Mouse (Mus musculus) adrenal gland, postnatal 10 days (tissue): Measurements from ENCODE around the gene Csrp3. TPM values are rescaled to one million over a fixed set of nuclear protein-coding genes. Genes with fewer than 3 reads are reported as not detected.
A peak's percentile ranks its signal among the peaks of the same experiment; 100 is the strongest.

Experiments used
- DNase-seq: peaks from one replicate; pipeline ENCODE4 v3.0.0; 2021; ENCODE audit warnings: mixed read lengths
- long read RNA-seq, 2 experiments: library from polyadenylated mRNA; stranded (forward); transcript quantifications; one replicate each; pipeline ENCODE4 v2.0.0; 2021
- total RNA-seq, 2 experiments: library from RNA; stranded (reverse); gene quantifications; 2 replicates each; pipeline ENCODE4 v1.2.3; 2021

The Csrp3 gene
- 10 to 100 TPM in 1 of 2 experiments, 1 to 10 TPM in 1; 7.1 to 11.7 TPM for total RNA-seq
- long read RNA-seq, experiment 1, transcript Csrp3-201 (6 exons, 877 nt) = major isoform, 8 of 11 reads
- long read RNA-seq, experiment 1, partial matches to known transcripts = 3 of 11 reads
- long read RNA-seq, experiment 1, other reads (novel, unspliced or antisense) = 0 of 11 reads
- long read RNA-seq, experiment 2 = 0 reads

DNA sequence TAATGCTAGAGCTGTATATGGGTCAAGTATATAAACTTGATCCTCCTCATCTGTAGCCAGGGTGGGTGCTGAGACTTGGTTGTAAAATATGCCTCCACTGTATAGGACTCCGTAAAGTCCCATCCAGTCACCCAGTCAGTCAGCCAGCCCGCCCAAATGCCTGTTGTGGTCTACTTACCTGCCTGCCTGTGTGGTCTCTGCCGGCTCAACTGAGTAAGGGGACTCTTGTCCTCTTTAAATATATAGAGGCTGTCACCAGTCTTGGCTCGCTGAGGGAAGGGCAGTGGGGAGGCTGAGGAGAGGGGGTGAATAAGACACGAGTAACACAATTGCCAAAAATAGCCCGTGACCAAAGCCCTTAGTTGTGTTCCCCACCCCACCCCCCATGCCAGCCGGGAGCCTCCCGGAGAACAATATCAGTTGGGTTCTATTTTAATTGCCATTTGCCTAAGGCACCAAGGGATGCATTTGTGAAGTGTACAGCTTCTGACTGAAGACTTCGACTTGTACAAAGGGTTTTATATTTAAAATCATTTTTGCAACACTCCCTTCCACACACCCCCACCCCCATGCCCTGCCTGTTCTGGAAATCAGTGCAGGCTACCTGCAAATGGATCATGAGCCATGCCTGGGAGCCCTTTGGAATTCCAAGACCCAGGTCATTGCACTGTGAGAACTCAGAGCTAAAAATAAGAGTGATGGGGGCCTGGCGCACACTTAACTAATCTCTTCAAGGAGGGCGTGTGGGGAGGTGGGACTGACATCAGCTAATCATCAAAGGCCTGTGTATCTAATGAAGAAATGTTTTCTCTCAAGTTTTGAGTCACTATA lies at the start of gene Csrp3:
Gene Csrp3 (minus strand): TSS at position 214 of the 831 bp plus-strand sequence.
- DNase-seq = no peak

- DNase-seq = no peak
These were observed 48.2 kb upstream of the Csrp3 start for GRCm38 (mm10) chr7:48896051-48896450.

DNA sequence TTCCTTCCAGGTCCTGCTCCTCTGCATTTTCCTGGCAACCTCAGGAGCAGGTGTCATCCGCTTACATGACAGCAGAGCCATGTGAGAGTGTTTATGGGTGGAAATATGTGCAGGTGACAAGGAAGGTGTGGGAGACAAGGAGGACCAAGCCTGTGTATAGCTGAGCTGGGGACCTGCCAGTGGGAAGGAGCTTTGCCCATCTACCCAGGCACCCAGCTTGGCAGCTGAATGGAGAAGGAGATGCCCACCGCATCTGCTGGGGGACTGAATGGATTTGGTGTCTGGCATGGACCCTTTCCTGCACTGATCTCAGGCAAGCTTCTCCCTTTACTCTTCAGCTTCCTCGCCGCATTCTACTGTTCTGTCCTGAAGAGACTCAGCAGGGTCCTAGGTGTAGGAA lies 47.6 kb upstream of the Csrp3 start:
- DNase-seq = no peak

- DNase-seq = no peak
These were observed 46.9 kb upstream of the Csrp3 start for GRCm38 (mm10) chr7:48894763-48895162.

- DNase-seq = peak; percentile 81
These were observed 46.3 kb upstream of the Csrp3 start for GRCm38 (mm10) chr7:48894152-48894551.

- DNase-seq = no peak
These were observed 45.3 kb upstream of the Csrp3 start for GRCm38 (mm10) chr7:48893093-48893492.

DNA sequence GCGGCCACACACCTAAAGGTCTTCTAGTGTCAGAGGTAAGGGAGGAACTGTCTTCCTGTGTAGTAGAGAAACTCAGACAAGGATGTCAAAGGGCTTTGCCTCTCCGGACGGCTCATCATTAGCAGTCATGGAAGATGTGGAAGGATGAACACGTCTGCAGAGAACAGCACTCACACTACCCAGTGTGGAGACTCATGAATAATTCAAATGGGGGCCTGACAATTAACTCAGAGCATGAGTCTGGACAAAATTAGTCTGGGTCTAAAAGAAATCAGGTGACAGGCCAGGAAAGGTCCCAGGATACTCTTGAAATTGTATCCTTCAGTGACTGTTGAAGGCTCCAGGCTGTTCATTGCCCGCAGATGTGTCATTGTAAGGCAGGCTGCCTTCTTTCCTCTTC lies 43.2 kb upstream of the Csrp3 start:
- no peak for DNase-seq

DNA sequence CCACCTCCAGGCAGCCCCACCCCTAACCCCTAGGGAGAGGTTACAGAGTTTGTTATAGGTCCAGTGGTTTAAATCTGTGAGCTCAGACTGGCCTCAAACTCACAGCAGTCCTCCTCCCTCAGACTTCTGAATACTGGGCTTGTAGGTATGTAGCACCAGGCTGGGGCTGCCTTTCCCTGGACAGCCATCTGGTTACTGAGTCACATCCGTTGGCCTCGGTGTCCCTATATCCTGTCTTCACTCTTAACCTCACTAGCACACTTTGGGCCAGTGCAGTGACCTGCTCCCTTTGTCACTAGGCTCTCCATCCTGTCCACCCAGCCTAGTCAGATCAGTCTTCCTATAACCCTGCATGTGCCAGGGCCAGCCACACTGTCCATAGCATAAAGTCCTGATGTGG lies 40.9 kb upstream of the Csrp3 start:
- DNase-seq = no peak

DNA sequence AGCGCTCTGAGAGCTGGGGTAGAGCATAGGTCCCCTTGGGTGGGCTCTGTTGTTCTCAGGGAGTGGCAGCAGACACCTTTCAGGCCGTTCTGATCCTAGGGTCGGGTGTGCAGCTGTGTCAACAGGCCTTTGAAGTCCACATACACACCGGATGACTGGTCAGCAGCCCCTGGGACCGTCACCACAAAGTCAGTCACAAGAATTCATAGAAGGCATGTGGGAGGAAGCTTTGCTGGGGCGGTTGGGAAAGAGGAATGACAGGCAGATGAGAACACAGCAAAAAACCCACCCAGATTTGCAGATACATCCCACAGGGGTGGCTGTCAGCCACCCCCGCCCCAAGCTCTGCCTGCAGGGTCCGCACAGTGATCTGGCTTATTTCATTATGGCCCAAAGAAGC lies 40.1 kb upstream of the Csrp3 start:
- DNase-seq = no peak

GRCm38 (mm10) chr7:48884266-48884611 lies 36.4 kb upstream of the Csrp3 start:
- DNase-seq = no peak

DNA sequence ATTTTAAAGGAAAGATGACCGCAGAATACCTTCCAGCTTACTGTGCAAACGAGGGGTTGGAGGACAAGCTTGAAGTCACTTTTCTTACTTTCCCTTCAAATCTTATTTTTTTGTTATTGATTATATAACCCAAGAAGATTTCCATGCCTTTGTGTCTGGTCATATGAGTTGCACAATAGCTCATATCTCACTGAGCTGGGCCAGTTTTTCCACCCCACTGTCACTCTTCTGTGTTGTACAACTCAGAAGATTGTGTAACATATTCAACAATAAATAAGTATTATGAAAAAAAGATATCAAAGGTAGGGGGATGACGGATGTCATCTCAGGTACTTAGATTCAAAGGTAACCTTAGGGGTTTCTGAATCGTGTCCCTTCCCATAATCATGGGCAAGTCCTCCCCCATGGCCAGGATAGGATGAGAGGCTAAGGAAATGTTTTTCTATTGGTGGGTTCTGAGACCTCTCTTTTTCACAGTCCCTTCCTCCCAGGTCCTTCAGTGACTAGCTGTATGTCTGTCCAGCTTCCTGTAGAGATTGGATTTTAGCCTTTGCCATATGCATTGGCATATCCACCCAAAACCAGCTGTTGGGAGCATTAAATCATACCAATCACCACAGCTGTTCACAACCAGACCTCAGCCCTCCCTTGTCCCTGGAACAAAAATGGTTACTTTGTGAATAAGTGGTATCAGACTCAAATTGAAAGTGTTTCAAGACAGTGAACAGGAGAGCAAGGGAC lies 35.9 kb upstream of the Csrp3 start:
- no peak for DNase-seq

DNA sequence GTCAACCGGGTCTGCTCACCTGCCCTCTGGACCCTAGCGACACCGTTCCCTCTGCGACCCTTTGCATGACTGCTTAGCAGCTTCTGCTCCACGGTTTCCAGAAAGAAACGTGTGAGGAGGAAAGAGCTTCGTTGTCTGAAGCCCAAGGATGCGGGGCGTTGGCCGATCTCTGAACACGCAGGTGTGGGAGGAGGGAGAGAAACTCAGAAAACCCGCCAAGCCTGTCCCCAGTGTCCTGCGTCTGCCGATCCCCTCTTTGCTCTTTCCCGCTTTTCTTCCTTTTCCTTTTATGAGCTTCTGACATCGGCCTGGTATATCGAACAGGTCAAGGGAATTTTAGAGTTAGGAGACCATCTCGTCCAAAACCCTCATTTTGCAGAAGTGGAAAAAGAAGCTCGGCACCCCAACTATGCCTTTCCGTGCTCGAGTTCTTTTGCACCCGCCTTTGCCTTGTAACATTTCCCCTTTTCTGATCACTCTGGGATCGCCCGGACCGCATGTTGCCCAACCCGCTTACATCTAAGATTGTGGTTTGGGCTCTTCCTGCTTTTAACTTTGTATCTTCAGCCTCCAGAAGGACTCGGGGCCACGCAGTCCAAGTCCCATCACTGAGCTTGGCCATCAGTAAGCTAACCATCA lies 34.3 kb upstream of the Csrp3 start:
- DNase-seq = no peak

DNA sequence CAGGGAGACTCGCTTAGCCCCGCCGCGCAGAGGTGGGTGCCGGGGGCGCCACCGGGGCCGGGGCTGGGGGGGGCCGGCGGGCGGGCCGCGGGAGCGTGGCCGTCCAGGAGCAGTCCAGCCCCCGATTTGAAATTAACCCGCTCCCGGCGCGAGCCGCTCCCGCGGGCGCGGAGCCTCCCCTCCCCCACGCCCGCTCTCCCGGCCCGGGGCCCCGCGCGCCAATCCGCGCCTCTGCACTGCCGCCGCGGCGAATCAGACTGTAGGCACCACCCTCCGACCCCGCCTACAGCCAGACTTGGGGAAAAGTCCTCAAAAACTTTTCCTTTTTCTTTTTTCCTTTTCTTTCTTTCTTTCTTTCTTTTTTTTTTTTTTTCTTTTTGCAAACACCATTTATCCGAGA lies 33.7 kb upstream of the Csrp3 start, which contains the start of gene E2f8:
Gene E2f8 (minus strand): TSS at position 111 of the 400 bp plus-strand sequence.
- peak; percentile 90 for DNase-seq

DNA sequence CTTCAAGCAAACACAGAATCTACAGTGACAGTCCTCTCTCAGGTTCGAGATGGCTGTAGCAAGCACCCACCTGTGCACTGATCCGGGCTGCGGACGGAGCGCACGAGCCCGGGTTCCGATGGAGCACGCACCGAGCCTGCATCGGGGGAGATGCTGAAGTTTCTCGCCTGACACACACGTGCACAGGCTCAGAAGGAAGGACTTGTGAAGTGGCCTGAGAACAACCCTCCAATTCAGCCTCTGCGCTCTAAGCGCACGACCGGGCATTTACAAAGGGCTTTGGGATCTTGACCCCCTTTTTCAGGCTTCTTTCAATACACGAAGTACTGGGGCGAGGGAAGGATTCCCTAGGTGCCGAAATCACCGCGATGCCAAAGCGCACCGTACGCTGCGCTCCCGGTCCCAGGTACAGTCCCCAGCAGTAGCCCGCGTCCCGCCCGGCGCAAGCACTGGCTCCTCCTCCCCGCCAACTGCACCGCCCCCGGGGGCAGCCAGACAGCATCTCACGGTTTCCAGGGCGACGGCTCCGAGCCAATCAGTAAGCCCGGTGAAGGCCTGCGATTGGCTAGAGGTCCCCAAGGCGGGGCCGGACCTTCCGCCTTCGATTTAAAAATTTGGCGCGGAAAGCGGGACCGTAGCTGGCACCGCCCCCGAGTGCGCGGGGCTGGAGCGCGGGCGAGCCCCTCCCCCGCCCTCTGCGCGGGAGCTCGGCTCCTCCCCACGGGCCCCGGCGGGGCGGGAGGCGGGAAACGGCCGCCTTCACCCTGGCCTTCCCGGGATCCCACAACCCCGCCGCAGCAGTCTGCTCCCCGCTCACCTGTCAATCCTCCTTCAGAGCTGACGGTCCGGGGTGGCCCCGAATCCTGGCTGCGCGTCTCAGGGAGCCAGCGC lies 33.0 kb upstream of the Csrp3 start:
- peak; percentile 98 for DNase-seq

DNA sequence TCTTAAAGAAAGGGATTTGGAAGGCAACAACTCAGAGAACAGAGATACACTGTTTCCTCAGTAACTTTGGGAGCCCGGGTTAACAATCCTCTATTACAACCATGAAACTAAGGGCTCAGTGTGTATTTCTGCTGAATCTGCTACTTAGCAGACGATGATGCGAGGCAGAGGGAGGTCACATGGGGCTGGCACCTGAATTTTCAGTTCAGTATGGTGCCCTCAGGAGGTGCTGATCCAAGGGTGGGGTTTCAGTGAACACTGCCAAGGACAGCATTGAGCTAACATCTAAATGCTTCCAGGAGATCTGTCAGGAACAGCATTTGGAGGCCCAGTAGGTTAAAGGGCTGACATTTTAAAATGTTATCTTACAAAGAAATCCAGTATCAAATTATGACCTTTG lies 31.7 kb upstream of the Csrp3 start:
- DNase-seq = no peak

GRCm38 (mm10) chr7:48877786-48878390 lies 30.1 kb upstream of the Csrp3 start:
- no peak for DNase-seq

- peak; percentile 55 for DNase-seq
These were observed 28.7 kb upstream of the Csrp3 start for GRCm38 (mm10) chr7:48876526-48876925.

DNA sequence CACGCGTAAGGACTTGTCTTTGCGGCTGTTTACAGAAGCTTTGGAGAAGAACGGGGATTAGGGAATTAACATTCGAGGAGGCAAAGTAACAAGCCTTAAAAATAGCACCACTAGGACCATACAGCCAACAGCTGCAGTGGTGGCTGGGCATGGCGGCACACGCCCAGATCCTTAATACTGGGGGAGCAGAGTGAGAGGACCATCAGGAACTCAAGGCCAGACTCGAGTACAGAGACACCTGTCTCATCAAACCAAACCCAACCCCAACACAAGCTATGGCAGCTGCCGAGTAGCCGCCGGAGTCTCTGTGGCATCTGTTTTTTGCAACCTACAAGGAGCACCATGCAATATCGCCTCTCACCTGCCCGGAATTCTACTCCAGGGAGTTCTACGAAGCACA lies 27.3 kb upstream of the Csrp3 start:
- DNase-seq = no peak

GRCm38 (mm10) chr7:48871292-48871691 lies 23.5 kb upstream of the Csrp3 start:
- no peak for DNase-seq

- DNase-seq = no peak
These were observed 22.8 kb upstream of the Csrp3 start for GRCm38 (mm10) chr7:48870579-48871180.

- no peak for DNase-seq
These were observed 22.3 kb upstream of the Csrp3 start for GRCm38 (mm10) chr7:48870144-48870543.
